Mouse (Mus musculus) limb, embryonic 12.5 days (tissue): ENCODE measurements around the gene Hyal3. TPM values are rescaled to one million over a fixed set of nuclear protein-coding genes. Genes with fewer than 3 reads are reported as not detected.
"Not testable (repeated sequence)": the region's sequence is repeated elsewhere in the genome, so short reads cannot be mapped to it uniquely, and the experiment has no call there.

Source experiments
- ATAC-seq: fragments of 200-750 bp; cut with Nextera tagmentation; 2 replicates; pipeline ENCODE4 v1.8.0; 2017; ENCODE audit warnings: low read depth, moderate TSS enrichment; ENCODE audit not compliant: insufficient number of reproducible peaks, insufficient read depth, low FRiP score, low TSS enrichment
- H3K27ac ChIP-seq: fragments of 300-500 bp; sonication (generic); 2 replicates; pipeline ENCODE4 v1.5.1; 2016; ENCODE audit warnings: mild to moderate bottlenecking, moderate library complexity
- H3K27me3 ChIP-seq: fragments of 300-500 bp; sonication (generic); 2 replicates; pipeline ENCODE4 v1.6.1; 2016; ENCODE audit warnings: mild to moderate bottlenecking, moderate library complexity
- H3K36me3 ChIP-seq: fragments of 300-500 bp; sonication (generic); 2 replicates; pipeline ENCODE4 v1.6.1; 2016; ENCODE audit warnings: mild to moderate bottlenecking, moderate library complexity
- H3K4me1 ChIP-seq: fragments of 300-500 bp; sonication (generic); replicated peaks from 2 replicates; pipeline ENCODE4 v1.6.1; 2016
- H3K4me2 ChIP-seq: fragments of 300-500 bp; sonication (generic); 2 replicates; pipeline ENCODE4 v1.6.1; 2016; ENCODE audit warnings: mild to moderate bottlenecking, moderate library complexity
- H3K4me3 ChIP-seq: fragments of 300-500 bp; sonication (generic); replicated peaks from 2 replicates; pipeline ENCODE4 v1.5.1; 2016; ENCODE audit warnings: mild to moderate bottlenecking
- H3K9ac ChIP-seq: fragments of 300-500 bp; sonication (generic); replicated peaks from 2 replicates; pipeline ENCODE4 v1.6.1; 2016; ENCODE audit warnings: mild to moderate bottlenecking, moderate library complexity
- H3K9me3 ChIP-seq: fragments of 300-500 bp; sonication (generic); 2 replicates; pipeline ENCODE4 v1.6.1; 2016; ENCODE audit warnings: mild to moderate bottlenecking, moderate library complexity
- WGBS: fragments of 180-500 bp; shearing (Covaris S2); methylation state at CpG from one replicate; pipeline ENCODE4 v1.1.7; 2016; 5-methylcytosine and 5-hydroxymethylcytosine counted together
- polyA plus RNA-seq: library from polyadenylated mRNA; unstranded; fragments of >200 nt; fragmentation: Nextera tagmentation; extraction: Ambion mirVana; gene quantifications from 2 replicates; pipeline ENCODE4 v1.2.1, GENCODE M21; 2016

Gene Hyal3
- polyA plus RNA-seq, 1 experiment from 2014 or later = 1.4 TPM

DNA sequence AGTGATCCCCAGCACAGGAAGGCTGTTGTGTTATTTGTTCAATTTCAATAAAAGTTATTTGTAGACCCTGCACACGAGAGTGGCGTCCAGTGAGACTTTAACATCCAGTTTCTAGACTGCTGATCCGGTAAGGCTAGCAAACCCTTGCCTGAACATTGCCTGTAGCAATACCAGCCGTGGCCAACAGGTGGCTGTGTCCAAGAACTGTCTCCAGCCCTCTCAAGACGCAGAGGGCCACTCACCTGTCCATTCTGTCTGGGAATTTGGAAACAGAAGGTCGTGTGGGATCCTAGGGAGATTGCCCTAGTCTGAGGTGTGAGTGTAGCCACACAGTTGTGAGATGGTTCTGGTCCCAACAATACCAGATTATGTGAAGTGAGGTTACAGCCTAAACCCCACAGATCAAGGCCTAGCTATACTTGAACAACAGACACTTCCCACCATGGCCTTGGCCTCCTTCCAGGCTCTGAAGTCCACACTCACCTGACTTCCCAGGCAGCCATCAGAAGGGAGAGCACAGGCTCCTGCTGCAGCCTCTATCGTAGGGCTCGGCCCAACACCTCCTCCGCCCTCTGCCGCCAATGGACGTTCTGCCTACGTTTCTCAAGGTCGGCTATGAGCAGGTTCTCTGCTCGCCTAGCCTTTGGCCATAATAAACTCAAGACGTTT is 14.4 kb upstream of the Hyal3 start:
- Histone ChIP-seq H3K9ac (no peak overlapping the region), H3K9me3 (no peaks in the 10 kb centered on the region), H3K27me3 (no peaks in the 10 kb centered on the region), H3K36me3 (peaks cover 47% of the 10 kb centered on the region), H3K4me1 (peaks cover 50% of the 10 kb centered on the region), H3K27ac (peak overlapping the region; percentile 67; the same call in 1 of the 2 replicates), H3K4me2 (peak overlapping the region; percentile 8; the same call in 1 of the 2 replicates), H3K4me3 (no peak overlapping the region)
- no peak for ATAC-seq
- 64% methylated on average over 15 of the region's 15 CpGs for WGBS

- no peaks in the 10 kb centered on the region for H3K27me3 ChIP-seq
- 82% methylated on average over 3 of the region's 3 CpGs for WGBS
- H3K9ac ChIP-seq = no peak overlapping the region
- no peaks in the 10 kb centered on the region for H3K9me3 ChIP-seq
- H3K27ac ChIP-seq = peak overlapping the region; percentile 90
- H3K4me1 ChIP-seq = peaks cover 55% of the 10 kb centered on the region
- peak overlapping the region; percentile 81; the same call in 1 of the 2 replicates for H3K4me3 ChIP-seq
- H3K4me2 ChIP-seq = peak overlapping the region; percentile 96; the same call in 1 of the 2 replicates
- peaks cover 47% of the 10 kb centered on the region for H3K36me3 ChIP-seq
- no peak for ATAC-seq
Measured at GRCm38 (mm10) chr9:107566855-107567254, 13.8 kb upstream of the Hyal3 start.

- H3K36me3 ChIP-seq = peaks cover 49% of the 10 kb centered on the region
Measured at GRCm38 (mm10) chr9:107567702-107568319, 12.8 kb upstream of the Hyal3 start, which contains the start of gene Hyal2. Hyal2 (plus strand) TSS chr9:107567945.

GRCm38 (mm10) chr9:107568331-107569261 is 12.0 kb upstream of the Hyal3 start:
- Histone ChIP-seq H3K36me3 (peaks cover 57% of the 10 kb centered on the region), H3K9me3 (no peaks in the 10 kb centered on the region), H3K4me2 (peak overlapping the region; percentile 96), H3K27me3 (no peaks in the 10 kb centered on the region), H3K27ac (peak overlapping the region; percentile 90), H3K4me3 (peak overlapping the region; percentile 81), H3K9ac (peak overlapping the region; percentile 88), H3K4me1 (peaks cover 47% of the 10 kb centered on the region)
- under 1% methylated on average over 41 of the region's 41 CpGs for WGBS
- ATAC-seq = peak; percentile 77

More at GRCm38 (mm10) chr9:107567702-107568319, 12.8 kb upstream of the Hyal3 start, which contains the start of gene Hyal2:
- H3K27ac ChIP-seq = peak within 1 kb of the TSS; percentile 90
- H3K9ac ChIP-seq = peak within 1 kb of the TSS; percentile 88
- peak within 1 kb of the TSS; percentile 96 for H3K4me2 ChIP-seq
- peaks cover 49% of the 10 kb centered on the region for H3K4me1 ChIP-seq
- peak within 1 kb of the TSS; percentile 81 for H3K4me3 ChIP-seq
- H3K27me3 ChIP-seq = no peaks in the 10 kb centered on the region
- no peak for ATAC-seq
- WGBS = 7% methylated on average over 18 of the region's 18 CpGs
- H3K9me3 ChIP-seq = no peaks in the 10 kb centered on the region

DNA sequence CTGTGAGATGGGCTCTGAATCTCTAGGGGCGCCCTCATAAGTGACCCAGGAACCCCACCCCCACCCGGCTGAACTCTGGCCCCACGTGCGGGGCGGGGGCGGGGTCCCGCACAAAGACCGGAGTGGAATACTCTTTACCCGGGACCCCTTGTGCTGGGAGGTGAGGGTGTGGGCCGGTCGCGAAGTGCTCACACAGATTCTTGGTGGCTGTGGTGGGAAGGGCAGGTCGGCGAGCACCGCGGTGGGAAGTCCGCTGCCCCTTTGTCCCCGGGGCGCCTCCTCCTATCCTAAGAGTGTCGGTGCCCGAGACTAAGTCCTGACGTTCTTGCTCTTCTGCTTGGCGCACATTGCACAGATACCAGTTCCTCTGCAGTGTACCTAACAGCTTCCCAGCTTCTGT is 11.3 kb upstream of the Hyal3 start:
- WGBS = 0% methylated on average over 23 of the region's 23 CpGs
- ATAC-seq = peak; percentile 33
- Histone ChIP-seq H3K4me1 (peaks cover 40% of the 10 kb centered on the region), H3K4me3 (peak overlapping the region; percentile 81), H3K27ac (peak overlapping the region; percentile 90), H3K27me3 (no peaks in the 10 kb centered on the region), H3K36me3 (peaks cover 61% of the 10 kb centered on the region), H3K4me2 (peak overlapping the region; percentile 96), H3K9ac (peak overlapping the region; percentile 88), H3K9me3 (no peaks in the 10 kb centered on the region)

- WGBS = 48% methylated on average over 13 of the region's 13 CpGs
- peak overlapping the region; percentile 96 for H3K4me2 ChIP-seq
- H3K36me3 ChIP-seq = peaks cover 61% of the 10 kb centered on the region
Measured at GRCm38 (mm10) chr9:107570016-107570415, 10.6 kb upstream of the Hyal3 start.

GRCm38 (mm10) chr9:107570845-107571244 is 9.8 kb upstream of the Hyal3 start:
- Histone ChIP-seq H3K4me1 (peaks cover 43% of the 10 kb centered on the region), H3K4me2 (peak overlapping the region; percentile 96), H3K4me3 (peak overlapping the region; percentile 81), H3K9ac (peak overlapping the region; percentile 88), H3K27ac (0 out of 2 replicates have a peak overlapping the region, but pooled peaks have one; percentile 4), H3K27me3 (no peaks in the 10 kb centered on the region), H3K9me3 (no peaks in the 10 kb centered on the region), H3K36me3 (peaks cover 55% of the 10 kb centered on the region)
- WGBS = 93% methylated on average over 21 of the region's 21 CpGs
- no peak for ATAC-seq

More at GRCm38 (mm10) chr9:107570016-107570415, 10.6 kb upstream of the Hyal3 start:
- no peak for ATAC-seq
- H3K9me3 ChIP-seq = no peaks in the 10 kb centered on the region
- H3K9ac ChIP-seq = peak overlapping the region; percentile 88
- H3K27me3 ChIP-seq = no peaks in the 10 kb centered on the region
- peaks cover 40% of the 10 kb centered on the region for H3K4me1 ChIP-seq
- H3K4me3 ChIP-seq = peak overlapping the region; percentile 81
- H3K27ac ChIP-seq = peak overlapping the region; percentile 90

- whole genome bisulfite sequencing = 96% methylated on average over 22 of the region's 22 CpGs
- no peak for ATAC-seq
- peaks cover 47% of the 10 kb centered on the region for H3K36me3 ChIP-seq
- 0 out of 2 replicates have a peak overlapping the region, but pooled peaks have one; percentile 81 for H3K4me3 ChIP-seq
- no peak overlapping the region for H3K27ac ChIP-seq
- peak overlapping the region; percentile 96 for H3K4me2 ChIP-seq
- H3K9ac ChIP-seq = no peak overlapping the region
- peaks cover 46% of the 10 kb centered on the region for H3K4me1 ChIP-seq
- no peaks in the 10 kb centered on the region for H3K27me3 ChIP-seq
- no peaks in the 10 kb centered on the region for H3K9me3 ChIP-seq
Measured at GRCm38 (mm10) chr9:107571534-107572326, 8.9 kb upstream of the Hyal3 start.

DNA sequence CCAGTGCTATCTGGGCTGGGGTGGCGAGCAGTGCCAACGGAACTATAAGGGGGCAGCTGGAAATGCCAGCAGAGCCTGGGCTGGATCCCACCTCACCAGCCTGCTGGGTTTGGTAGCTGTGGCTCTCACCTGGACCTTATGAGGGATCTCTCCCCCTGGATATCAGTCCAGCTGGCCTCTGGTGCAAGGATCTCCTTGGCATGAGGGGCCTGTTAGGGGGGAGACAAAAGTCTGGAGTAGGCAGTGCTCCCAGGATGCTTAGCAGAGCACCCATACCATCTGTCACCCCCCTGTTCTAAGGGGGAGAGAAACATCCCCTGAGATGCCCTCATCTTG is 8.3 kb upstream of the Hyal3 start:
- peaks cover 46% of the 10 kb centered on the region for H3K4me1 ChIP-seq
- H3K27ac ChIP-seq = no peak overlapping the region
- H3K27me3 ChIP-seq = no peaks in the 10 kb centered on the region
- 98% methylated on average over 2 of the region's 2 CpGs for WGBS
- no peak overlapping the region for H3K4me2 ChIP-seq
- H3K36me3 ChIP-seq = peaks cover 47% of the 10 kb centered on the region
- H3K4me3 ChIP-seq = no peak overlapping the region
- H3K9ac ChIP-seq = no peak overlapping the region
- H3K9me3 ChIP-seq = no peaks in the 10 kb centered on the region
- no peak for ATAC-seq

GRCm38 (mm10) chr9:107573774-107574173 is 6.8 kb upstream of the Hyal3 start:
- H3K9me3 ChIP-seq, ATAC-seq, H3K4me3 ChIP-seq, H3K27me3 ChIP-seq, H3K4me2 ChIP-seq, H3K27ac ChIP-seq, H3K9ac ChIP-seq: not testable (repeated sequence)
- 81% methylated on average over 6 of the region's 6 CpGs for WGBS
- H3K36me3 ChIP-seq = peaks cover 49% of the 10 kb centered on the region
- peaks cover 51% of the 10 kb centered on the region for H3K4me1 ChIP-seq
